Mouse (Mus musculus) adrenal gland, adult 10 weeks (tissue): ENCODE data around the gene Vmn1r56. TPM values are rescaled to one million over a fixed set of nuclear protein-coding genes. Genes with fewer than 3 reads are reported as not detected.

ENCODE experiments used
- polyA plus RNA-seq: library from polyadenylated mRNA; stranded (reverse); fragments of 350-450 nt; fragmentation: Illumina TruSeq; extraction: RNeasy Lipid Tissue Mini Kit (QIAGEN cat#74804); gene quantifications from one replicate; pipeline ENCODE4 v1.2.3, GENCODE M21; 2014; ENCODE audit warnings: low read depth, low replicate concordance

Vmn1r56 gene
- polyA plus RNA-seq: not detected

DNA sequence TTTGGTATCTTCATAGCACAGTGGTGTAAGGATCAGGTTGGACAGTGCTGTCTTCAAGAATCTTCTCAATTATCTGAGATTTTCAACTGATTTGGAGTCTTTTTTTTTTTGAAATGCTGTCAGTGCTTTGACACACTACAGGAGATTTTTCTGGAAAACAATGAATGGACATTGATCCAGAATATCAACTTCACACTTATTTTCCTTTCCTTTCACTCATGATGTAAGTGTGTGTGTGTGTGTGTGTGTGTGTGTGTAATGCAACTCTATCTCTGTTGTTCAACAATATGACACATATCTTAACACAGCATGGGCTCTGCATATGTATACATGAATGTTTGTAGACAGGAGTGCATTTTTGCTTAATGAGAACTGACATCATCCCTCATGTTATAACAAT lies at the start of gene Vmn1r56:
Gene Vmn1r56 (minus strand): TSS at position 101 of the 400 bp plus-strand sequence.

DNA sequence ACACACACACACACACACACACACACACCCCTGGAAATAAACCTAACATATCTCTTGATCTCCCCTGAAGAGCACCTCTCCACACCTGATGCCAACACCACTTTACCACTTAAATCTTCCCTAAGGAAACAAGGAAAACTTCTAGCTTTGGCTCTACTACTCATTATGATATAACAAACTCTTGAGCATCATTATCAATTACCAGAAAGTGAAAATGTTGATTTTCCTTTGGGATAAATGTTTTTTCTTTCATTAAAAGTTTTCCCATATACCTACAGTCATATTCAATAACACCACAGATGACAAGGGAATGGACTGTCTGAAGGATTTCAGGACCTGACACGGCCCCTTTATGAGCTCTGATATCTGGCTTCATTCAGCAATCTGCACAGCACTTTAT lies 21.6 kb upstream of the Vmn1r56 start, which contains the start of gene Vmn1r57:
Gene Vmn1r57 (plus strand): TSS at position 301 of the 400 bp plus-strand sequence.

DNA sequence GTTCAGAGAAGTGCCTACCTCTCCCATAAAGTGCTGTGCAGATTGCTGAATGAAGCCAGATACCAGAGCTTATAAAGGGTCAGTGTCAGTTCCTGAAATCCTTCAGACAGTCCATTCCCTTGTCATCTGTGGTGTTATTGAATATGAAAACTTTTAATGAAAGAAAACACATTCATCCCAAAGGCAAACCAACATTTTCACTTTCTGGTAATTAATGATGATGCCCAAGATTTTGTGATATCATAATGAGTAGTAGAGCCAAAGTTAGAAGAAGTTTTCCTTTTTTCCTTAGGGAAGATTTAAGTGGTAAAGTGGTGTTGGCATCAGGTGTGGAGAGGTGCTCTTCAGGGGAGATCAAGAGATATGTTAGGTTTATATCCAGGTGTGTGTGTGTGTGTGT lies 47.0 kb downstream of the Vmn1r56 start, which contains the start of gene Vmn1r55:
Gene Vmn1r55 (minus strand): TSS at position 101 of the 400 bp plus-strand sequence.

Other genes starting within 250 kb of the Vmn1r56 start
- gene Sbk2, start 232.3 kb downstream of the Vmn1r56 start, polyA plus RNA-seq: not detected
- gene Sbk3, start 225.6 kb downstream of the Vmn1r56 start, polyA plus RNA-seq: not detected
- gene Zfp579, start 200.6 kb downstream of the Vmn1r56 start, polyA plus RNA-seq: 7.5 TPM
- gene Zfp524, start 182.3 kb downstream of the Vmn1r56 start, polyA plus RNA-seq: not detected
- gene Fiz1, start 182.1 kb downstream of the Vmn1r56 start, polyA plus RNA-seq: 12.4 TPM
- not detected for gene Gm44973, start 181.3 kb downstream of the Vmn1r56 start, polyA plus RNA-seq
- 4.8 TPM for gene Zfp865, start 176.4 kb downstream of the Vmn1r56 start, polyA plus RNA-seq
- gene Ccdc106, start 176.2 kb downstream of the Vmn1r56 start, polyA plus RNA-seq: not detected
- gene 4632433K11Rik, start 162.6 kb downstream of the Vmn1r56 start, polyA plus RNA-seq: 4.7 TPM
- 3.0 TPM for gene Zfp784, start 158.3 kb downstream of the Vmn1r56 start, polyA plus RNA-seq
- gene Zfp580, start 145.2 kb downstream of the Vmn1r56 start, polyA plus RNA-seq: 0.58 TPM
- gene U2af2, start 134.6 kb downstream of the Vmn1r56 start, polyA plus RNA-seq: 12.6 TPM
- gene Epn1, start 116.5 kb downstream of the Vmn1r56 start, polyA plus RNA-seq: 2.2 TPM
- not detected for gene Rfpl4, start 79.8 kb downstream of the Vmn1r56 start, polyA plus RNA-seq
- 1.5 TPM for gene Rasl2-9, start 70.8 kb downstream of the Vmn1r56 start, polyA plus RNA-seq
- gene Vmn1r55, start 47.1 kb downstream of the Vmn1r56 start, polyA plus RNA-seq: not detected
- not detected for gene Vmn1r57, start 21.7 kb upstream of the Vmn1r56 start, polyA plus RNA-seq
- gene Gm5065, start 153.8 kb upstream of the Vmn1r56 start, polyA plus RNA-seq: not detected
- gene Nlrp2, start 154.3 kb upstream of the Vmn1r56 start, polyA plus RNA-seq: not detected
- gene Vmn1r58, start 216.6 kb upstream of the Vmn1r56 start, polyA plus RNA-seq: not detected